Mouse (Mus musculus) spleen, adult 2 months (tissue): ENCODE data around the gene Ndufa6. TPM values are rescaled to one million over a fixed set of nuclear protein-coding genes. Genes with fewer than 3 reads are reported as not detected.
A peak's percentile ranks its signal among the peaks of the same experiment; 100 is the strongest.

Experiments used
- DNase-seq, 2 experiments: peaks; one replicate each; pipeline versions ENCODE4 v3.0.0 to v3.0.0-alpha.2; 2012 to 2021; ENCODE audit warnings: low spot score in 2 of 2, low read depth in 1 of 2
- H3K27ac ChIP-seq: fragments of 200-500 bp; 2 replicates; pipeline ENCODE4 v1.5.1; 2012; ENCODE audit warnings: low read length, inconsistent platforms; ENCODE audit not compliant: insufficient read depth
- H3K27me3 ChIP-seq: fragments of 200-500 bp; 2 replicates; pipeline ENCODE4 v1.6.1; 2012; ENCODE audit warnings: mild to moderate bottlenecking, moderate library complexity, low read length, inconsistent platforms; ENCODE audit not compliant: control insufficient read depth, insufficient read depth
- H3K36me3 ChIP-seq: fragments of 200-500 bp; 2 replicates; pipeline ENCODE4 v1.6.1; 2012; ENCODE audit warnings: mild to moderate bottlenecking, low read length, inconsistent platforms; ENCODE audit not compliant: control insufficient read depth, insufficient read depth
- H3K4me1 ChIP-seq: fragments of 200-500 bp; 2 replicates; pipeline ENCODE4 v1.6.1; 2011; ENCODE audit warnings: inconsistent platforms; ENCODE audit not compliant: control insufficient read depth, insufficient read depth, insufficient read length
- H3K4me3 ChIP-seq: fragments of 200-500 bp; 2 replicates; pipeline ENCODE4 v1.5.1; 2011; ENCODE audit warnings: mild to moderate bottlenecking, inconsistent platforms; ENCODE audit not compliant: insufficient read depth, insufficient read length; ENCODE audit errors: extremely low read depth
- CTCF ChIP-seq: fragments of 200-500 bp; IDR thresholded peaks from 2 replicates; pipeline ENCODE4 v1.5.1; 2011; ENCODE audit warnings: mild to moderate bottlenecking, inconsistent platforms; ENCODE audit not compliant: insufficient read depth, insufficient read length, insufficient replicate concordance; ENCODE audit errors: extremely low read depth
- POLR2A ChIP-seq: fragments of 200-500 bp; IDR thresholded peaks from 2 replicates; pipeline ENCODE4 v1.6.1; 2011; ENCODE audit warnings: low read depth, low read length, inconsistent platforms
- WGBS: fragments of 180-500 bp; shearing (Covaris S2); methylation state at CpG from one replicate; pipeline ENCODE4 v1.1.7; 2018; 5-methylcytosine and 5-hydroxymethylcytosine counted together
- polyA plus RNA-seq: library from polyadenylated mRNA; depleted of rRNA; stranded (reverse); fragments of >200 nt; gene quantifications from 2 replicates; pipeline ENCODE4 v1.2.3, GENCODE M21; 2012

The Ndufa6 gene
- polyA plus RNA-seq, 1 experiment, result 95.8 TPM

DNA sequence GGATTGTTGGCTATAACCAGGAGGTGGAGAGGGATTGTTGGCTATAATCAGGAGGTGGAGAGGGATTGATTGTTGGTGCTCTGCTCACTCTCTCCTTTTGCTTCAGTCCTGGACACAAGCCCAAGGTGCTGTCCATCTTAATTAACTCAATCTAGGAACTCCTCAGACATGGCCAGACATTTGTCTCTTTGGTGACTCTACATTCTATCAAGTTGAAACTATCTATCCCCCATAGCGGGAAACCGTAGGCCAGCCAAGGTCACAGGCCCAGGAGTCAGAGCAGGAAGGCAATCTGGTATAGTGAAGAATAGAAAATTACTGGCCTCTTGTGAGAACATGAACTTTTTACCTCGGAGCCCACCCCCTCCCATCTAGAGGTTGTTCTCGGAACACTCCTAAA lies 8.1 kb upstream of the Ndufa6 start:
- H3K27ac ChIP-seq, result no peak overlapping the region
- no peaks in the 10 kb centered on the region for H3K4me1 ChIP-seq
- DNase-seq, result peak in 1 of 2 experiments; percentile 1
- no peaks in the 10 kb centered on the region for H3K27me3 ChIP-seq
- no peaks in the 10 kb centered on the region for H3K36me3 ChIP-seq
- 86% methylated on average over 4 of the region's 4 CpGs for WGBS
- no peak overlapping the region for H3K4me3 ChIP-seq
- TF ChIP-seq POLR2A (no peak), CTCF (no peak)

DNA sequence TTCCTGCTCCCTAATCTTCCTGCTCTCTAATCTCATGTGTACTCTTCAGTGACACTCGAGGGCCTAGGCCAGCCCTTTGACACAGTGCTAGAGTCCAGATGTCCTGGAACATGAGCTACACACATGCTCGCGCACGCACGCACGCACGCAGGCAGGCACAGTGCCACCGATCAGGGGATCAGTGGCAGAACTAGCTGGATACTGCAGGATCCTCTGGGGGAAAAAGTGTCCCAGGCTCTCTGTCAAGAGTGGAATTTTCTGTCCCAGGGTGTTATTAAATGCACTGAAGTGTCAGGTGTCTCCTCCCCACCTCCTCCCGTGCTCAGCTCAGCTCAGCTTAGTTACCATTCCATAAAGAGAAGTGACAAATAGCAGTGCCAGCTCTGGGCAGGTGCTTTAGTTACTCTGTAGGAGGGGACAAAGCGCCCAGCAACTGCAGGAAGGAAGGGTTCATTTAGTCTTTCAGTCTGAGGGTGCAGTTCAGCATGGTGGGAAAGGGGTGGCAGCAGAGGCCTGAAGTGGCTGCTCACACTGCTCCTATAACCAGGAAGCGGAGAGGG lies 7.4 kb upstream of the Ndufa6 start:
- TF ChIP-seq POLR2A (no peak), CTCF (no peak)
- 76% methylated on average over 11 of the region's 11 CpGs for WGBS
- Histone ChIP-seq H3K4me3 (no peak overlapping the region), H3K4me1 (no peaks in the 10 kb centered on the region), H3K27me3 (no peaks in the 10 kb centered on the region), H3K27ac (no peak overlapping the region), H3K36me3 (no peaks in the 10 kb centered on the region)
- DNase-seq, result peak in 1 of 2 experiments; percentile 2

DNA sequence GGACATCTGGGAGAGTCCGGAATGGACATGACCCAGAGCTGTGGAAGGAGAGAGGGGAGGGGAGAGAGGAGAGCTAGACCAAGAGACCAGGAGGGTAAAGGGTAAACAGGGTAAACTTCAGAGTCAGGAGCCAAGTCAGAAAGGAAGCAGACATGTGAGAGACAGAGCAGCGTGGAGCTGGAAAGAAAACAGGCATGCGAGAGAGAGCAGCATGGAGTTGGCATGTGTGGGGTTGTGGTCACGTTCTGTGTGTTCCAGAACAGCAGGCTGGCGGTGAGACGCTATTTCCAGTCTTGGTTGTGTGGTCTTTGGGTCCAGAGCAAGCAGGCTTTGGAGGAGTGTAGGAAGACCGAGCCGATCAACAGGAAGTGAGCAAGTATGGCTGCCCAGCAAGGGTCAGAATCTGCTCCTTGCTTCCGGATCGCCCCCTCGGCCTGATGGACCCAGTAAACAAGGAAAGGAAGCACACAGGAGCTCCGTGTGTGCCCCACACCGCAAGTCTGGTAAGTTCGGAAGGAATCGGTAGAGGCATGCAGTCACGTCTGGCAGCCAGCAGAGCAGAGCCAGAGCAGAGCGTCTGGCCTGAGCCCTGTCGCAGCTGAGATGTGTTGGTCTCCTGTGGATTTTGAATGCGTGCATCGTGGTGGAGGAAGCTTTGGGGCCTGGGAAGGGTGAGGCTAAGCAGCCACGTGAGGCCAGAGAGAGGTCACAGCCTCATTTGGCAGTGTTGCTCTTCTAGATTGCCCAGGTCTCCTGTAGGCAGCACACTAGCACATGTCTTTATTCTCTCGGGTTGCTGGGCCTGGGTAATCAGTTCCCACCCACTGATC lies 4.5 kb upstream of the Ndufa6 start:
- no peak for DNase-seq
- H3K36me3 ChIP-seq, result no peaks in the 10 kb centered on the region
- no peaks in the 10 kb centered on the region for H3K27me3 ChIP-seq
- H3K4me1 ChIP-seq, result no peaks in the 10 kb centered on the region
- peak overlapping the region; percentile 5; the same call in 1 of the 2 replicates for H3K27ac ChIP-seq
- H3K4me3 ChIP-seq, result no peak overlapping the region
- TF ChIP-seq POLR2A (no peak), CTCF (no peak)
- 73% methylated on average over 22 of the region's 22 CpGs for WGBS

DNA sequence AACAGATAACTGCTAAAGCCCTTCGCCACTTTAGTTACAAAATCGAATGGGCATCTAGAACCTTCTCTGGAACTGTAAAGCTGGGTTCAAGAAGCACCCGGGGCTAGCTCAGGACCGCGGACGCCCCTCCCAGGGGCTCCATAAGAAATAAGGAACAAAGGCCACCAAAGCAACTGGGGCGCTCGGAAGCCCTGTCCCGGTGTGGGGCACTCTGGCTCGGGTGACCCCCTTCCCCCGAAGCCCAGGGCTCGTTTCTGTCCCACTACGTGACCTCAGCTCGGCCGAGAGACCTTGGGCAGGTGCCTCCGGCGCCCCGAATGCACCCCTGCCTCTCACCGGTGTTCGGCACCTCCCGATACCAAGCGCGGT lies 393 bp downstream of the Ndufa6 start:
- under 1% methylated on average over 23 of the region's 23 CpGs for WGBS
- Histone ChIP-seq H3K4me1 (peaks cover 6% of the 10 kb centered on the region; the same call in 1 of the 2 replicates), H3K27me3 (no peaks in the 10 kb centered on the region), H3K4me3 (peak overlapping the region; percentile 85), H3K27ac (peak overlapping the region; percentile 71), H3K36me3 (peaks cover 12% of the 10 kb centered on the region)
- TF ChIP-seq POLR2A (no peak), CTCF (no peak)
- DNase-seq, result no peak

DNA sequence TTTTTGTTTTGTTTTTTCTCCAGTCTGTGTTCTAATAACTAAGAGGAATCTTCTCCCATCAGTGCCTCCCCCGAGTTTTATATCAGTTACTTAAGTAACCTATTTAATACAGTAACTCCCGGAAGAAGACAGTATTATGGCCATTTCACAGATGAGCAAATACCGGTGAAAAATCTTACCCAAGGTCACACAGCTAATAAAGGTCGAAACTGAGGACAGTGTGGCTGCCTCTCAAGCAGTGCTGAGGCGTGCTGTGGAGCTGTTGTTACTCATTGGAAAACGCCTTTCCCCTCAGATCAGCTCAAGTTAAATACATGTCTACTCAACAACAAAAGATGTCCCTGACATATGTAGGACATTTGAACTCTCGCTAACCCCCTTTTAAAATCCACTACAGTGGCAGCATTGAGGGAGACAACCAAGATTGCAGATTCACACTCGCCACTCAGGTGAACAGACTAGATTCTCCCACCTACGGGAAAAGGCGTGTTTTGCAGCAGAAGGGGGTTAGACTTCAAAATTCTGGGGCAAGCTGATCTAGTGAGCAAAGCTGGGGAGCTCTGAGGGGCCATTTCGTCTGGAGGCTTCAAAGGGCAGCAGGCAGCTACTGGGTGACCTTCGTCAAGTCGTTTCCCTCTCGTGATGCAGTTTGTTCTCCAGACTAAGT lies 911 bp downstream of the Ndufa6 start:
- 22% methylated on average over 14 of the region's 14 CpGs for WGBS
- Histone ChIP-seq H3K27ac (no peak overlapping the region), H3K4me1 (peaks cover 7% of the 10 kb centered on the region), H3K36me3 (peaks cover 16% of the 10 kb centered on the region), H3K4me3 (peak overlapping the region; percentile 85), H3K27me3 (no peaks in the 10 kb centered on the region)
- no peak for DNase-seq
- TF ChIP-seq POLR2A, result no peak
- no peak for TF ChIP-seq CTCF

DNA sequence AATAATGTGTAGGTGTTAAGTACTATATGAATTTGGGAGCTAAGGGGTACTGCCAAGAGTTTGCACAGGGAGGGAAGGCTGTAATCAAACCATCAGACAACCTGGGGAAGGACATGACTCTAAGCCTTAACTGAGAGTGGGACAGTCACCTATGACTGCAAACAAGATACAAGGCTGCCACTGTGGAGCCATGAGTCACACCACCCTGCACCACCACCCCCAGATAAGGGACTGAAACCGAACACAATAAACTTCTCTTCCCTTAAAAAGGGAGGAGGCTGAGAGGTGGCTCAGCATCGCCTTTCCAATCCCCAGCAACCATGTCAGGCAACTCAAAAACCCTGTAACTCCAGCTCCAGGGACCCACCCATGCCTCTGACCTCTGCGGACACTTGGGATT lies 2.6 kb downstream of the Ndufa6 start:
- no peak for TF ChIP-seq POLR2A
- Histone ChIP-seq H3K4me3 (no peak overlapping the region), H3K27ac (no peak overlapping the region), H3K4me1 (peaks cover 15% of the 10 kb centered on the region), H3K27me3 (no peaks in the 10 kb centered on the region), H3K36me3 (peaks cover 16% of the 10 kb centered on the region)
- WGBS, result 72% methylated on average over 3 of the region's 3 CpGs
- DNase-seq, result no peak
